Mouse (Mus musculus) neutrophil, adult 5-6 weeks (primary cell): Measurements from ENCODE around the gene Fto. TPM values are rescaled to one million over a fixed set of nuclear protein-coding genes. Genes with fewer than 3 reads are reported as not detected.

ENCODE experiments used
- ATAC-seq: fragments of 151-379, 151-347 bp; 2 replicates; pipeline ENCODE4 v1.8.0; 2017; ENCODE audit warnings: mild to moderate bottlenecking, moderate TSS enrichment; ENCODE audit not compliant: insufficient number of reproducible peaks, poor library complexity, low FRiP score, severe bottlenecking; ENCODE audit errors: extremely low read depth
- total RNA-seq: library from RNA; stranded (forward); fragments of 200-1000 nt; gene quantifications from 2 replicates; pipeline ENCODE4 v1.2.3, GENCODE M21; 2017

Fto gene
- total RNA-seq, 1 experiment from 2014 or later, result 33.1 TPM

- ATAC-seq, result no peak
Observed at GRCm38 (mm10) chr8:91353062-91353461, 39.7 kb downstream of the Fto start.

- no peak for ATAC-seq
Observed at GRCm38 (mm10) chr8:91353907-91354306, 40.6 kb downstream of the Fto start.

- ATAC-seq, result no peak
Observed at GRCm38 (mm10) chr8:91355301-91355905, 42.1 kb downstream of the Fto start.

GRCm38 (mm10) chr8:91355956-91356699 is 42.8 kb downstream of the Fto start:
- no peak for ATAC-seq

- ATAC-seq, result no peak
Observed at GRCm38 (mm10) chr8:91357493-91358014, 44.2 kb downstream of the Fto start.

- ATAC-seq, result no peak
Observed at GRCm38 (mm10) chr8:91358016-91358415, 44.7 kb downstream of the Fto start.

- ATAC-seq, result no peak
Observed at GRCm38 (mm10) chr8:91359511-91359910, 46.2 kb downstream of the Fto start.

GRCm38 (mm10) chr8:91360644-91361357 is 47.5 kb downstream of the Fto start:
- ATAC-seq, result peak; percentile 21; the same call in 1 of the 2 replicates

- ATAC-seq, result no peak
Observed at GRCm38 (mm10) chr8:91363272-91363860, 50.0 kb downstream of the Fto start.

- ATAC-seq, result no peak
Observed at GRCm38 (mm10) chr8:91364216-91364615, 50.9 kb downstream of the Fto start.

GRCm38 (mm10) chr8:91365804-91366203 is 52.5 kb downstream of the Fto start:
- ATAC-seq, result no peak

- no peak for ATAC-seq
Observed at GRCm38 (mm10) chr8:91370899-91371298, 57.6 kb downstream of the Fto start.

GRCm38 (mm10) chr8:91371995-91372394 is 58.7 kb downstream of the Fto start:
- no peak for ATAC-seq

GRCm38 (mm10) chr8:91372780-91373577 is 59.7 kb downstream of the Fto start:
- ATAC-seq, result no peak

GRCm38 (mm10) chr8:91375054-91375938 is 62.0 kb downstream of the Fto start:
- ATAC-seq, result no peak

- ATAC-seq, result no peak
Observed at GRCm38 (mm10) chr8:91376785-91377184, 63.5 kb downstream of the Fto start.

- no peak for ATAC-seq
Observed at GRCm38 (mm10) chr8:91377275-91377674, 64.0 kb downstream of the Fto start.
